In the genomic region with DNA sequence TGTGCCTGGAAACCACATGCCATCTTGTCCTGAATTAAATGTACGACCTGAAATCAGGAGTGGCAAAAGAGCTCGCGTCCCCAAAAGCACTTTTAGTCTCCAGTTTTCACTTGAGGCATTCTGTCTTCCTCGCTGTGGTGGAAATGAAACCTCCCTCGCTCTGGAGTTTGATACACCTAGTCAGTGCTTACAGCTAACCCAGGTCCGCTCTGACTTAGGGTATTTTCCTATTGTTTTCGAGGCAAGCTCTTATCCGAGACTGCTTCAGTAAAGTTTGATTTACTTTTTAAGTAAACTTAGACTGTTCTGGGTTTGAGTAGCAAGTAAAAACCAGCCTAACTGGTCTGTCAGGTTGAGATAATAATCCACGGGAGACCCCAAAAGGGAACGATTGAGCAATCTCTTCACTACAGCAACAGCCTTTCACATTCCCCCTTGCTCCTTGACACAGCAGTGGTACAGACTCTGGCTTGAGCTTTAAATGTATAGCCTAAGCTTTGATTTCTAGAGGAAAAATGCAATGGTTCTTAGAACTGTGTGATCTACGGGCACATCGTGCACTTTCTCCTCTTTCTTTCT, we compare ENCODE assay signal across 8 mouse cellular contexts. TPM values are rescaled to one million over a fixed set of nuclear protein-coding genes. Genes with fewer than 3 reads are reported as not detected.
A peak's percentile ranks its signal among the peaks of the same experiment; 100 is the strongest.
DNase-seq lines count a peak whose midpoint lies in the region; ATAC-seq and TF ChIP-seq lines count a peak whose summit lies in the region.

No protein-coding gene starts in this region.

- H3K36me3 ChIP-seq in kidney, embryonic 14.5 days (ENCODE audit: control insufficient read depth, insufficient read depth, low read length), result no peaks in the 10 kb centered on the region; the same call in 1 of the 2 replicates
- no peaks in the 10 kb centered on the region for H3K36me3 ChIP-seq in liver, embryonic 15.5 days (replicated peaks)

- peak overlapping the region; percentile 76 for H3K4me3 ChIP-seq in kidney, embryonic 14.5 days (ENCODE audit: low read length)
- peak overlapping the region; percentile 84 for H3K4me3 ChIP-seq in bone marrow, adult 2 months (replicated peaks; ENCODE audit: control insufficient read depth, low read depth, low read length)
- peak overlapping the region; percentile 74 for H3K4me3 ChIP-seq in liver, embryonic 15.5 days (replicated peaks)
- H3K4me3 ChIP-seq in olfactory bulb, adult 2 months (ENCODE audit: insufficient read depth, low read depth, low read length), result peak overlapping the region; percentile 84

- peaks cover 4% of the 10 kb centered on the region; the same call in 1 of the 2 replicates for H3K4me1 ChIP-seq in kidney, embryonic 14.5 days (ENCODE audit: control insufficient read depth, insufficient read depth, low read length)
- H3K4me1 ChIP-seq in bone marrow, adult 2 months (ENCODE audit: control insufficient read depth, insufficient read depth, low read length), result peaks cover 1% of the 10 kb centered on the region; the same call in 1 of the 2 replicates
- H3K4me1 ChIP-seq in liver, embryonic 15.5 days (replicated peaks), result peaks cover 21% of the 10 kb centered on the region
- H3K4me1 ChIP-seq in olfactory bulb, adult 2 months (ENCODE audit: control insufficient read depth, insufficient read depth, low read length), result peaks cover 8% of the 10 kb centered on the region

- 0 out of 2 replicates have a peak, but pooled peaks have one; percentile 24 for ATAC-seq in kidney, embryonic 14.5 days (ENCODE audit: low FRiP score, low TSS enrichment)
- peak; percentile 46 to 55; a peak in 3 of 4 replicates for ATAC-seq in hematopoietic stem cell, adult 5-6 weeks (replicated peaks in 1 of 2; ENCODE audit: insufficient read depth in 1 of 2, low FRiP score in 2 of 2, low TSS enrichment in 1 of 2, low read depth in 1 of 2, poor library complexity in 2 of 2, severe bottlenecking in 2 of 2)
- peak; percentile 25; the same call in 1 of the 2 replicates for ATAC-seq in liver, embryonic 15.5 days (ENCODE audit: insufficient read depth)

- no peak for TF ChIP-seq CTCF in bone marrow, adult 2 months (IDR thresholded peaks at IDR 0.05; ENCODE audit: control insufficient read depth, insufficient read depth, low read length)
- no peak for TF ChIP-seq CTCF in olfactory bulb, adult 2 months (IDR thresholded peaks at IDR 0.05; ENCODE audit: insufficient read depth, low read depth, low read length)

- TF ChIP-seq POLR2A in bone marrow, adult 2 months (IDR thresholded peaks at IDR 0.05; ENCODE audit: borderline replicate concordance, control insufficient read depth, low read depth, low read length), result no peak
- TF ChIP-seq POLR2A in olfactory bulb, adult 2 months (IDR thresholded peaks at IDR 0.05; ENCODE audit: insufficient read depth, low read depth, low read length), result no peak

- peak overlapping the region; percentile 53 for H3K4me2 ChIP-seq in kidney, embryonic 14.5 days (replicated peaks; ENCODE audit: low read depth, low read length)
- H3K4me2 ChIP-seq in liver, embryonic 15.5 days, result peak overlapping the region; percentile 90

- WGBS in kidney, embryonic 14.5 days, result 18% methylated on average over 12 of the region's 12 CpGs
- 4% methylated on average over 12 of the region's 12 CpGs for WGBS in bone marrow, adult 2 months
- 10% methylated on average over 12 of the region's 12 CpGs for WGBS in liver, embryonic 15.5 days (ENCODE audit: insufficient replicate concordance)
- 10% methylated on average over 12 of the region's 12 CpGs for WGBS in olfactory bulb, adult 2 months

- H3K9me3 ChIP-seq in kidney, embryonic 14.5 days (ENCODE audit: control insufficient read depth, low read length), result no peaks in the 10 kb centered on the region
- no peaks in the 10 kb centered on the region for H3K9me3 ChIP-seq in liver, embryonic 15.5 days (replicated peaks)

- peak overlapping the region; percentile 92 for H3K9ac ChIP-seq in kidney, embryonic 14.5 days (ENCODE audit: low read depth, low read length)
- peak overlapping the region; percentile 84 for H3K9ac ChIP-seq in liver, embryonic 15.5 days

- no peak for DNase-seq in kidney, adult 18-20 months
- no peak for DNase-seq in Muller cell, postnatal 12 days (ENCODE audit: inconsistent ontology term)
- DNase-seq in retina, postnatal 1 day, result no peak

- peak overlapping the region; percentile 99 for H3K27ac ChIP-seq in kidney, embryonic 14.5 days (ENCODE audit: low read depth, low read length)
- peak overlapping the region; percentile 98 for H3K27ac ChIP-seq in bone marrow, adult 2 months (ENCODE audit: control insufficient read depth, insufficient read depth, low read depth, low read length, poor library complexity)
- peak overlapping the region; percentile 86 for H3K27ac ChIP-seq in liver, embryonic 15.5 days (replicated peaks)
- H3K27ac ChIP-seq in olfactory bulb, adult 2 months (ENCODE audit: insufficient read depth, low read depth, low read length), result 0 out of 2 replicates have a peak overlapping the region, but pooled peaks have one; percentile 40

- no peaks in the 10 kb centered on the region for H3K27me3 ChIP-seq in kidney, embryonic 14.5 days (ENCODE audit: control insufficient read depth, insufficient read depth, low read length)
- no peaks in the 10 kb centered on the region for H3K27me3 ChIP-seq in liver, embryonic 15.5 days

RNA-seq across cellular contexts. Expression of a gene that starts 0.9 kb away (rescaled TPM):
- polyA plus RNA-seq in kidney, embryonic 14.5 days (2014; fragmentation: Nextera tagmentation; extraction: Ambion mirVana), result 39.0 and 40.0 TPM in 2 replicates
- polyA plus RNA-seq in bone marrow, adult 2 months (2011; ENCODE audit: insufficient read depth, insufficient read length, low replicate concordance, missing spikeins), result 11.3 and 13.3 TPM in 2 replicates
- total RNA-seq in hematopoietic stem cell, adult 5-6 weeks (2017), result 55.0 and 68.1 TPM in 2 replicates
- 7.0 and 7.6 TPM in 2 replicates for polyA plus RNA-seq in liver, embryonic 15.5 days (2015; fragmentation: Nextera tagmentation; extraction: Ambion mirVana)
- polyA plus RNA-seq in olfactory bulb, adult 2 months (2012; ENCODE audit: insufficient read depth, insufficient read length, low replicate concordance, missing spikeins), result not detected in 2 replicates

RNA-seq across cellular contexts. Expression of a gene that starts 7.9 kb away (rescaled TPM):
- polyA plus RNA-seq in kidney, embryonic 14.5 days (2014; fragmentation: Nextera tagmentation; extraction: Ambion mirVana), result 37.8 and 47.7 TPM in 2 replicates
- polyA plus RNA-seq in bone marrow, adult 2 months (2011; ENCODE audit: insufficient read depth, insufficient read length, low replicate concordance, missing spikeins), result 29.1 and 30.2 TPM in 2 replicates
- total RNA-seq in hematopoietic stem cell, adult 5-6 weeks (2017), result 40.8 and 50.3 TPM in 2 replicates
- polyA plus RNA-seq in liver, embryonic 15.5 days (2015; fragmentation: Nextera tagmentation; extraction: Ambion mirVana), result 20.1 and 21.5 TPM in 2 replicates
- not detected in 2 replicates for polyA plus RNA-seq in olfactory bulb, adult 2 months (2012; ENCODE audit: insufficient read depth, insufficient read length, low replicate concordance, missing spikeins)

RNA-seq across cellular contexts. Expression of a gene that starts 27.3 kb away (rescaled TPM):
- polyA plus RNA-seq in kidney, embryonic 14.5 days (2014; fragmentation: Nextera tagmentation; extraction: Ambion mirVana), result 4.7 and 6.8 TPM in 2 replicates
- polyA plus RNA-seq in bone marrow, adult 2 months (2011; ENCODE audit: insufficient read depth, insufficient read length, low replicate concordance, missing spikeins), result 2.6 and 19.3 TPM in 2 replicates
- total RNA-seq in hematopoietic stem cell, adult 5-6 weeks (2017), result 3.7 and 5.1 TPM in 2 replicates
- polyA plus RNA-seq in liver, embryonic 15.5 days (2015; fragmentation: Nextera tagmentation; extraction: Ambion mirVana), result 1.4 and 1.5 TPM in 2 replicates
- polyA plus RNA-seq in olfactory bulb, adult 2 months (2012; ENCODE audit: insufficient read depth, insufficient read length, low replicate concordance, missing spikeins), result not detected in 2 replicates

RNA-seq across cellular contexts. Expression of a gene that starts 33.6 kb away (rescaled TPM):
- 9.2 and 13.2 TPM in 2 replicates for polyA plus RNA-seq in kidney, embryonic 14.5 days (2014; fragmentation: Nextera tagmentation; extraction: Ambion mirVana)
- polyA plus RNA-seq in bone marrow, adult 2 months (2011; ENCODE audit: insufficient read depth, insufficient read length, low replicate concordance, missing spikeins), result 0.60 and 0.95 TPM in 2 replicates
- total RNA-seq in hematopoietic stem cell, adult 5-6 weeks (2017), result 12.0 and 17.0 TPM in 2 replicates
- 1.7 and 1.9 TPM in 2 replicates for polyA plus RNA-seq in liver, embryonic 15.5 days (2015; fragmentation: Nextera tagmentation; extraction: Ambion mirVana)
- polyA plus RNA-seq in olfactory bulb, adult 2 months (2012; ENCODE audit: insufficient read depth, insufficient read length, low replicate concordance, missing spikeins), result not detected in 2 replicates

Comparison
In these comparisons a context has a peak if more than half of its experiments do, and no peak if none do; other contexts are left out.
1. H3K27ac ChIP-seq: peak in every context shown above with its lines; median percentile 99 in kidney, embryonic 14.5 days; 98 in bone marrow, adult 2 months; 86 in liver, embryonic 15.5 days; 40 in olfactory bulb, adult 2 months.